Mouse (Mus musculus): ENCODE measurements at regions not wholly inside any gene's neighbourhood (a gene's known extent, or its start where the extent isn't known, plus 50 kb on each side); places are given as distances from the start of the nearest gene placed in this dataset.
A peak's percentile ranks its signal among the peaks of the same experiment; 100 is the strongest.

DNA sequence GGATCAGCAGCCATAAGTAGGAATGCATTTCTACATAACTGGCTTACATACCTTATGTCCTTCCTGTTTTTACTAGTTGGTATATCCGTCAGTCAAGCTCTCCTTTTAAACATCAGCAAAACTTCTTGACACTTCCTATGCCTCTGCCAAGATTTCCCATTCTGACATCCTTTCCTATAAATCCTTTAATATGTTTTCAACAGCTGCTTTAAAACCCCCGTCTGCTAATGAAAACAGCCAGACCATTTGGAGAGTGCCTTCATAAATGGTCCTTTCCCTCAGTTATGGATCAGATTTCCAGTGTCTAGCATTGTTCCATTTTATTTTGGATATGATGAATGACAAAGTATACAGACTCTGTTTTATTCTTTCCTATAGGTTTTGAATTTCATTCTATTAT is 270.7 kb upstream of the Rgmb start:
- intact Hi-C loops (cut with DNase I; ENCODE audit: low total_unique reads): no loop called here
- no peak for DNase-seq

DNA sequence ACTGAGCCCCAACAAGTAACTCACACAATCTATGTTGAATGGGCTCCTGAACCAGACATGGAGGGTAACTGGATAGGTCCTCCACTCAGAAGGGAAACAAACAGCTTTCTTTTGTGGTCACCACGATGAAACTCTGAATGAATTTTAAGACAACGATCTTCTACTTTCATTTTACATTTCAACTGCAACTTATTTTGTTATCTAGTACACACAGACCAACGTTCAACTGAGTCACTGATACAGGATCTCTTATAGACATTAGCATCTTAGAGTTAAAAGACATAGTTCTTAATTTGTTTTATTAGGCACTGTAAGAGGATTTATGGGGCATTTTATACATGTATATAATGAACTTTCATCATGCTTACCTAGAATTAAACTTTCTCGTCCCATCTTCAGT is 262.1 kb upstream of the Rgmb start:
- intact Hi-C loops (cut with DNase I; ENCODE audit: low total_unique reads): no loop called here
- DNase-seq: no peak

DNA sequence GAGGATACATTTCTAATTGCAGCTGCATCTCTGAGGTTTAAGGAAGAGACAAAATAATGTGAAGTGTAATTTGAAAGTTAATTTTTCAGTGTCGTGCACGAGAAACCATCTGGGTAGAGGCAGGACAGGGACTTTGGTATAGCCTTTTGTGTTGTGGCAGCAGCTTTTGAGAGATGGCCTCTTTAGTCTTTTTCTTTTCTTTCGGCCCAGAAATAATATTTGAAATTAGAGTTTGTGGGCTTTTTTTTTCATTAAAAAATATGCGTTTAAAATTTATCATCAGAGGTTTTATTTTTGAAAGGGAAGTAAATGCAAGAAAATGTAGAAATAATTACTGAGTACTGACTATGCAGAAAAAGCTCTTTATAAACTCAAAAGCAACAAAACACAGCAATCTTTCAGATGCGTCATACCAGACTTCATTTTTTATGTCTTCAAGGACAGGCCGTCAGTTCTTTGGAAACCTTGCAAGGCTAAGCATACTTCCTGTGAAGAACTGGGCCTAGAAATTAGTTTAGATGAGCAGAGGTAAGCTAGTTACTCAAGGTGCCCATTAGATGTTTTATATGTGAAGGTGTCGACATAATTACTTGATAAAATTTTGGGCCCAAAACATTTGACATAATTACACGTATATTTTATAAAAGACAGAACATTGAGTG is 258.9 kb upstream of the Rgmb start:
- intact Hi-C loops (cut with DNase I; ENCODE audit: low total_unique reads): no loop called here
- DNase-seq: no peak

GRCm38 (mm10) chr17:16088879-16089618 is 258.2 kb upstream of the Rgmb start:
- intact Hi-C loops (cut with DNase I; ENCODE audit: low total_unique reads): no loop called here
- no peak for DNase-seq

DNA sequence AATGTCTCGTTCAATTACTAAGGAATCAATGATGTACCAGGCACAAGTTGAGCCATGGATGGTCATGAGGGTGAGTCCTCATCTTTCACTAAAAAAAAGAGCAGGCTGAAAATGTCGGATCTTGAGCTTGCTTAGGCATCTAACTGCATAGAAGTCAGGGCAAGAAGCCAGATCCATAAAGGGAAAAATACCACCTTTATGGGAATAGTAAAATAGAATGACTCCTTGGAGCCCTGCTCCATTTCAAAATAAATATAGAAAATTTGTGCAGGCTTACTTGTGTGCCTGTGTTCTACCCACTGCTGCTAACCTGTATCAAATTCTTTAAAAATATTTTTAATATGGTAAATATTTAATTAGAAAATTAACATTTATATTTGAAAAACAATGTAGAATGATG is 256.2 kb upstream of the Rgmb start:
- no peak for DNase-seq
- intact Hi-C loops (cut with DNase I; ENCODE audit: low total_unique reads): no loop called here

DNA sequence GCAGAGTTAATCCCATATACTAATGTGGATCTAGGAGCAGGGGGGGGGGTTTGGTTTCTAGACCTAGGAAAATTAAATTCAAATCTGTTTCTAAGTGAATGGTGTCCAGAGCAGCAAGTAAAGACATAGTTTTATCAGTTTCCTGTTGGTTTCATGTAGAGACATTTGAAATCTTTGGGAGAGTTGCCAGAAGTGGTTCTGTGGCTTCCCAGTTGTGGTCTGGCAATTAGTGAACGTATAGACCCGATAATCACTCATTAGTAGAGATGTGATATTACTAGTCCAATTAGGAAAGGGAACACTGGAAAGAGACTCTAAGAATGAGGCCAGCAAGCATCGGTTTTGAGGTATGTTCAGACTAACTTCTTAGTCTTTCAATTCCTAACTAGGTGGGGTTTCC is 252.0 kb upstream of the Rgmb start:
- DNase-seq: no peak
- intact Hi-C loops (cut with DNase I; ENCODE audit: low total_unique reads): no loop called here

GRCm38 (mm10) chr17:16078549-16078948 is 247.7 kb upstream of the Rgmb start:
- intact Hi-C loops (cut with DNase I; ENCODE audit: low total_unique reads): no loop called here
- DNase-seq: no peak

DNA sequence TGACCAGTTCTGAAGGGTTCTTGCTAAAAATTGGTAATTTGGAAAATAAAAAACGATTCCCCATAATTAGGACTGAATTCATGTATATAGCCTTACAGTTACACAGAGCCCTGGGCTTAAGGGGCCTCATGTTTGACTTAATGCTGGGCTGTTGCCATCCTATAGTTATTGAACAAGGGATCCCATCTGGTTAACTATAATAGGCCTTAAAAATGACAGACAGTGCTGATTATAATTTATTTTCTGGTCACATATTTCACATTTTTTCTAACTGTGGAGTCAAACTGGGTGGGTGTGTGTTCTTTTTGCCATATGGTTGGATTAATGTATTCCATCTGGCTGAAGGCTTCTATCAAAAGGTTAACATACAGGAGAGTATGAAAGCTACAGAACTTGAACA is 238.5 kb upstream of the Rgmb start:
- intact Hi-C loops (cut with DNase I; ENCODE audit: low total_unique reads): no loop called here

DNA sequence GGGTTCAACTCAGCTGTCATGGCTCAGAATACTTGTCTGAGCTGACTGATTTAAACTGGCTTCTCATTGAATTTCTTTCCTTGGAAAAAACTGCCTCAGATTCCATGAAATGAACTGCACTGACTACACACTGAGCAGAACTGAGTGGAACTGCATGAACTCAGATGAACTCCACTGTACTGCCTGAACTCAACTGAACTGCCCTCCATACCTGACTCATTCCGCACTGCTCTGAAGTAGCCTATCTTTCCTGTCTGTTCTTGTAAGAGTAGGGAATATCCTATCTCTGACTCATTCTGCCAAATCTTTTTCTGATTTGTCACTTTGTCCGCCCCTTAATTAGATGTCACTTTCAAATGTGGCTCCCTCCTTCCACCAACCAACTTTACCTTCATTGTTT is 237.0 kb upstream of the Rgmb start:
- intact Hi-C loops (cut with DNase I; ENCODE audit: low total_unique reads): no loop called here
- no peak for DNase-seq

More for the DNA sequence above, 238.5 kb upstream of the Rgmb start:
- DNase-seq: no peak

DNA sequence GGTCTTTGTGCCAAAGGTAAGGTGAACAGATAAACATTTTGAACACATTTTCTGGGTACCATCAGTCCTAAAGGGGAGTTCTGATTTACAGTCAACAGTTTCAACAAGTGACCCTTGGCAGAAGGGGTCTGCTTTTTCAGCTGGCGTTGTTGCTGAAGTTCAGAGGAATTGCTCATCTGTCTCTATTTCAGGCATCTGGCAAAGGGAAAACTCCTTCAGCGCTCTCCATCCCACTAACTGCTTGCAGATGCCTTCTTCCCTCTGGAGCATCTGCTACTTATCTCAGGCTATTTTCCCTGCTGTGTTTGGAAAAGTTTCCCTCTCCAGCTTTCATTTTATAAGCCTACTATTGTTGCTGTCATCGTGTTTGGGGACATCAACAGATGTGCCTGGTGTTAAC is 223.6 kb upstream of the Rgmb start:
- peak; percentile 16 for DNase-seq
- intact Hi-C loops (cut with DNase I; ENCODE audit: low total_unique reads): no loop called here

DNA sequence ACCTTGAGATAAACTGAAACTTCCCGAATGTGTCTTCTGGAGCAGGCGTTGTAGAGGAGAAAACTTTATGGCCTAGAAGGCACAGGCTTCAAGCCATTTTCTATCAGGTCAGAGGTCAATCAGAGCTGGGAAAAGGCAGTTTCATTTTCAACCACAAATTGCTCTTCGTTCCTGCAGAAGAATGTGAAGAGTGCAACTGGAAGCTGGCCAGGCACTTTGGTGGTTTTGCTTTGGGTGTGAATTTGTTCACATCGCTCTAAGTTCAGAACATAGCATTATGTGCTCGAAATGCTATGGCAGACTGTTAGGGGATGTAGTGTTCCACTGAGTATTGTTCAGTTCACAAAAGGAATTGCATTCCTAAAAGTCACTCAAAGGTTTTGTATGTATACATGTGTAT is 220.9 kb upstream of the Rgmb start:
- intact Hi-C loops (cut with DNase I; ENCODE audit: low total_unique reads): no loop called here
- peak; percentile 24 for DNase-seq

GRCm38 (mm10) chr17:16041542-16042251 is 210.9 kb upstream of the Rgmb start:
- intact Hi-C loops (cut with DNase I; ENCODE audit: low total_unique reads): no loop called here
- DNase-seq: no peak

- no peak for DNase-seq
- intact Hi-C loops (cut with DNase I; ENCODE audit: low total_unique reads): no loop called here
Measured at GRCm38 (mm10) chr17:16027989-16028388, 197.2 kb upstream of the Rgmb start.

DNA sequence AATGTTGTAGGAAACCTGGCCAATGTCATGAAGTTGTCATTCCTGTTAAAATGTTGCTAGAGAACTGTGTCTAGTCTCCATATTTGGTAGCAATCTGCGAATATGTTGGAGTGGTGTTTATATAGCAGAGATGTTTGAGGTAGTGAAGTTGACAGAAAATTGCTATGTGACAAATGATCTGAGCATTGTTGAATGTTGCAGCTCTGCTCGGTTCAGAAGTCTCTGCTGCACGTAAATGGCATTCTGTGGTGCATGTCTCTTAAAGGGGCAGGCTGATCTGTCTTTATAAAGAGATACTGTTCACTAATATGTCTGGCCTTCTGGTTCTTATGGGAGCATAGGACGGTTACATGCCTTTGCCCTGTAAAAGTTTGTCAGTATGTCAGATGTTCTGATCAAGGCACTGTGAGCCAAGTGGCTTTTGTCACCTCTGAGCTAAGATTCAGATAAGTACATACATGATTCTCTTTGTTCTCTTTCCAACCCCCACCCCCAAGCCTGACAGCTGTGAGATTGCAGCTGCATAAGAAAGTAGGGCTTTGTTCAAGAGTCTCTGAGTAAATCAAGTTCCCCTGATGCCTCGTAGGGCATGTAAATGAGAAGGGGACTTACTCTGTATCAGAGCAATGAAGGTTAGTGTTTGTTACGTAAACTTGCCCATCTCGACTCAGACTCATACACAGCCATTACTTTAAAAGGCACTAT is 174.2 kb upstream of the Rgmb start:
- intact Hi-C loops (cut with DNase I; ENCODE audit: low total_unique reads): no loop called here
- no peak for DNase-seq

DNA sequence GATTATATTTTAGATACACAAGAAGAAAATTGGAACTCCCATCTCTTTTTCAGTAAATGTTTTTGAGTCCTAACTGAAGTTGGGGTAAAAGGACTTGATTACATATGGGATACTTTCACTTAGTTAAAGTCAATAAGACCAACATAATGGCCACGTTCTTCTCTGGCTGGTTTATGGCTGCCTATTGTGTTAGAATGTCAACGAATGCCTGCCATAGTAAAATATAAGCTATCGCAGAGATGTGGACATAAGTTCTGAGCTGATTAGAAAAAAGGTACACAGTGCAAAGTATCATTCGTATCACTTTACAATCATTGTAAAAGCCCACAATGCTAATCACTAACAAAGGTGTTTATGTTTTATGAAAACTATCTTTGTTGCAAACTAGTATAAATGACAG is 173.2 kb upstream of the Rgmb start:
- intact Hi-C loops (cut with DNase I; ENCODE audit: low total_unique reads): no loop called here
- no peak for DNase-seq

DNA sequence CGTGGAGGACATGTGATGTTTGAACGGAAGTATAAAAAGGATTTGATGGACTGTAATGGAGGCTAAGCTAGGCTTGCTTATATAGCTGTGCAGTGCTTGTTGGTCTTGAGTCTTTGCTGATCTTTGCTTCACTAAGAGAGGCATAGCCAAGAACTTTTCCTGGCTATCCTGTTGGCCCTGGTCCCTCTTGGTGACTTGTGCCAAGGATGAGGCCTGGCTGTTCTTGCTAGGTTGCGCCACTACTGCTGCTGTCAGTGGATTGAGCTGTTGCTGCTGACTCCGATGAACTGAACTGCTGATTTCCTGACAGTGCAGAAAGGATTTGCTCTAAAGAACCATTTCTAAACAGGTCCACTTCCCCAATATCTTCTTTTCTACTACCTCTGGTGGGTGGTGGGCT is 167.9 kb upstream of the Rgmb start:
- intact Hi-C loops (cut with DNase I; ENCODE audit: low total_unique reads): no loop called here
- no peak for DNase-seq

GRCm38 (mm10) chr17:15997289-15997688 is 166.4 kb upstream of the Rgmb start:
- intact Hi-C loops (cut with DNase I; ENCODE audit: low total_unique reads): no loop called here
- DNase-seq: no peak

DNA sequence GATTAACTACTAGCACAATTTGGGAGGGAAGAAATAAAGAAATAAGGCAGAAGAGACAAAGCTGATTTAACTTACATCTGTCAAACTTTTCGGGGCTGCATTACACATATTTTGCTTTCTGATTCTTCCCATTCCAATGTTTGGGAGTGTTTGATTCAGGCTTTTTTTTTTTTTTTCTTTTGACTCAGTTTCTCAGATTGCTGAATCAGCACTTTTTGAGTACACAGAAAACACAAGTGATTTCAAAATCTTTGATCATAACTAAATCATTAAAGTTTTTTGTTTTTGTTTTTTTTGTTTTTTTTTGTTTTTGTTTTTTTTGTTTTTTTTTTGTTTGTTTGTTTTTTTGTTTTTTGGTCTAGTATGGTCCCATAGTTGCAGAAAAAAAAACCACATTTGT is 164.7 kb upstream of the Rgmb start:
- intact Hi-C loops (cut with DNase I; ENCODE audit: low total_unique reads): no loop called here
- no peak for DNase-seq

DNA sequence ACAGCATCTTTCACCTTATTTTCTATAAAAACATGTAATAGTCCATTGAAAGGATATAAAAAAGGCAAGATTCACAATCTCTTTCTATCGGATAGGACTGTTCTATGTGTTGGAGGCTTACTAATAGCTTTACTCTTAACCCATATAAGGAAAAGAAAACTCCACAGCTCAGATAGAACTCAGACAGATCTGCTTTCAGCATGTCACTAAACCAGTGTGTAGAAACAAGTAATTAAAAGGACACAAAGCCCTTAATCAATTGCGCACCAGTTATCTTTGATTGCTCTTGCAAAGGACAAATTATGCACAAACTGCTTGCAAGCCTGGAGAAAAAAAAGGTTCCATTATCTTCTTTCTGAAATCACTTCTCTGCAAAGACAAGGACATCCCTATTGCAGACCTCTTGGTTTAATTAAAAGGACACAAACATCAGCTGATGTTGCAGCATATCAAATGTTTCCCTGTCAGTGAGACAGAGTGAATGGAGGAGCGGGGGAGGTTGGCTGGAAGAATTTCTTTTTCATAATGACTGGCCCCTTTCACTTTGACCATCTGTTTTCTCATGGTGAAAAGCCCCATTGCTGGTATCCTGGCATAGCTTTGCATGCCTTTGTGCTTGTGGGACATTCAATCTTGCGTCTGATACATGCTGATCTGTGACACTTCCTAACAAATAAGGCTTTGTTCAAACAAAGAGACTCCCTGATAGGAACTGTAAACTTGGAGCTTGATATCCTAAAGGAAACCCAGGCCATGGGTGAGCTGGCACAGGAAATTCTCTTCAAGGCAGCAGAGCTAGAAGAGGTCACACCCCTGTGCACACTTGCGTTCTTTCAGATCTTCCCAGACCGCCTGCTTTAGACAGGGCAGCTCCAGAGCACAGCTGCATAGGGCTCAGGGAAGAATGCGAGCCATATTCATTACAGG is 162.8 kb upstream of the Rgmb start:
- peak; percentile 9 for DNase-seq

More for the DNA sequence above, 162.8 kb upstream of the Rgmb start:
- intact Hi-C loops (cut with DNase I; ENCODE audit: low total_unique reads): no loop called here
